Mouse (Mus musculus): ENCODE measurements around the gene Nsdhl. TPM values are rescaled to one million over a fixed set of nuclear protein-coding genes. Genes with fewer than 3 reads are reported as not detected.

Nsdhl gene
- polyA plus RNA-seq, 1 experiment from 2014 or later, result 32.3 TPM

- DNase-seq (ENCODE audit: low spot score), result no peak
- Histone ChIP-seq H3K4me3 (replicated peaks; ENCODE audit: low read depth, low read length) (no peak overlapping the region), H3K4me1 (replicated peaks; ENCODE audit: insufficient read depth, low read length) (no peaks in the 10 kb centered on the region), H3K9me3 (replicated peaks; ENCODE audit: low read length) (no peaks in the 10 kb centered on the region), H3K9ac (ENCODE audit: low read depth, low read length) (no peak overlapping the region), H3K27ac (no peak overlapping the region), H3K4me2 (ENCODE audit: low read length) (no peak overlapping the region), H3K27me3 (ENCODE audit: insufficient read depth, low read length) (no peaks in the 10 kb centered on the region), H3K36me3 (ENCODE audit: insufficient read depth, low read length) (no peaks in the 10 kb centered on the region)
- ATAC-seq (replicated peaks; ENCODE audit: low FRiP score, low read depth), result no peak
- no peak for TF ChIP-seq CTCF (IDR thresholded peaks at IDR 0.05; ENCODE audit: low read depth)
- 76% methylated on average over 1 of the region's 1 CpGs for WGBS
These were observed 6.7 kb upstream of the Nsdhl start for GRCm38 (mm10) chrX:72911611-72912010.

- ATAC-seq (replicated peaks; ENCODE audit: low FRiP score, low read depth) (no peak), DNase-seq (ENCODE audit: low spot score) (no peak)
- H3K4me1 ChIP-seq (replicated peaks; ENCODE audit: insufficient read depth, low read length), result no peaks in the 10 kb centered on the region
- H3K36me3 ChIP-seq (ENCODE audit: insufficient read depth, low read length), result no peaks in the 10 kb centered on the region
- TF ChIP-seq CTCF (IDR thresholded peaks at IDR 0.05; ENCODE audit: low read depth), result no peak
- H3K9ac ChIP-seq (ENCODE audit: low read depth, low read length), result peak overlapping the region; percentile 38; the same call in 1 of the 2 replicates
- H3K27me3 ChIP-seq (ENCODE audit: insufficient read depth, low read length), result no peaks in the 10 kb centered on the region
- no peak overlapping the region for H3K27ac ChIP-seq
- H3K9me3 ChIP-seq (replicated peaks; ENCODE audit: low read length), result no peaks in the 10 kb centered on the region
- peak overlapping the region; percentile 63 for H3K4me2 ChIP-seq (ENCODE audit: low read length)
- 22% methylated on average over 6 of the region's 6 CpGs for WGBS
- H3K4me3 ChIP-seq (replicated peaks; ENCODE audit: low read depth, low read length), result peak overlapping the region; percentile 44
These were observed 314 bp downstream of the Nsdhl start for GRCm38 (mm10) chrX:72918682-72919059.

GRCm38 (mm10) chrX:72921391-72921790 is 3.0 kb downstream of the Nsdhl start:
- H3K27me3 ChIP-seq (ENCODE audit: insufficient read depth, low read length), result no peaks in the 10 kb centered on the region
- no peaks in the 10 kb centered on the region for H3K9me3 ChIP-seq (replicated peaks; ENCODE audit: low read length)
- 72% methylated on average over 2 of the region's 2 CpGs for WGBS
- DNase-seq (ENCODE audit: low spot score) (no peak), ATAC-seq (replicated peaks; ENCODE audit: low FRiP score, low read depth) (no peak)
- no peak overlapping the region for H3K4me3 ChIP-seq (replicated peaks; ENCODE audit: low read depth, low read length)
- no peaks in the 10 kb centered on the region for H3K4me1 ChIP-seq (replicated peaks; ENCODE audit: insufficient read depth, low read length)
- H3K4me2 ChIP-seq (ENCODE audit: low read length), result no peak overlapping the region
- no peak overlapping the region for H3K27ac ChIP-seq
- H3K36me3 ChIP-seq (ENCODE audit: insufficient read depth, low read length), result no peaks in the 10 kb centered on the region
- TF ChIP-seq CTCF (IDR thresholded peaks at IDR 0.05; ENCODE audit: low read depth), result no peak
- no peak overlapping the region for H3K9ac ChIP-seq (ENCODE audit: low read depth, low read length)

- peak; percentile 71 for ATAC-seq (replicated peaks; ENCODE audit: low FRiP score, low read depth)
- no peak for TF ChIP-seq CTCF (IDR thresholded peaks at IDR 0.05; ENCODE audit: low read depth)
These were observed 35.1 kb downstream of the Nsdhl start for GRCm38 (mm10) chrX:72953464-72953863.

GRCm38 (mm10) chrX:72956486-72956885 is 38.1 kb downstream of the Nsdhl start:
- H3K4me1 ChIP-seq (replicated peaks; ENCODE audit: insufficient read depth, low read length), result no peaks in the 10 kb centered on the region
- no peak overlapping the region for H3K4me3 ChIP-seq (replicated peaks; ENCODE audit: low read depth, low read length)
- H3K36me3 ChIP-seq (ENCODE audit: insufficient read depth, low read length), result no peaks in the 10 kb centered on the region
- 61% methylated on average over 4 of the region's 4 CpGs for WGBS
- H3K27me3 ChIP-seq (ENCODE audit: insufficient read depth, low read length), result no peaks in the 10 kb centered on the region
- no peak for TF ChIP-seq CTCF (IDR thresholded peaks at IDR 0.05; ENCODE audit: low read depth)
- no peak overlapping the region for H3K9ac ChIP-seq (ENCODE audit: low read depth, low read length)
- DNase-seq (ENCODE audit: low spot score), result peak; percentile 49
- peak; percentile 46; the same call in 1 of the 2 replicates for ATAC-seq (replicated peaks; ENCODE audit: low FRiP score, low read depth)
- H3K27ac ChIP-seq, result no peak overlapping the region
- no peaks in the 10 kb centered on the region for H3K9me3 ChIP-seq (replicated peaks; ENCODE audit: low read length)
- H3K4me2 ChIP-seq (ENCODE audit: low read length), result no peak overlapping the region

More at GRCm38 (mm10) chrX:72953464-72953863, 35.1 kb downstream of the Nsdhl start:
- H3K4me2 ChIP-seq (ENCODE audit: low read length), result no peak overlapping the region
- H3K27me3 ChIP-seq (ENCODE audit: insufficient read depth, low read length), result no peaks in the 10 kb centered on the region
- DNase-seq (ENCODE audit: low spot score), result peak; percentile 1
- 63% methylated on average over 4 of the region's 4 CpGs for WGBS
- H3K4me3 ChIP-seq (replicated peaks; ENCODE audit: low read depth, low read length), result no peak overlapping the region
- no peak overlapping the region for H3K9ac ChIP-seq (ENCODE audit: low read depth, low read length)
- no peak overlapping the region for H3K27ac ChIP-seq
- H3K36me3 ChIP-seq (ENCODE audit: insufficient read depth, low read length), result no peaks in the 10 kb centered on the region
- no peaks in the 10 kb centered on the region for H3K4me1 ChIP-seq (replicated peaks; ENCODE audit: insufficient read depth, low read length)
- H3K9me3 ChIP-seq (replicated peaks; ENCODE audit: low read length), result no peaks in the 10 kb centered on the region

- Histone ChIP-seq H3K9ac (ENCODE audit: low read depth, low read length) (no peak overlapping the region), H3K4me1 (replicated peaks; ENCODE audit: insufficient read depth, low read length) (no peaks in the 10 kb centered on the region), H3K9me3 (replicated peaks; ENCODE audit: low read length) (no peaks in the 10 kb centered on the region), H3K4me3 (replicated peaks; ENCODE audit: low read depth, low read length) (no peak overlapping the region), H3K4me2 (ENCODE audit: low read length) (no peak overlapping the region), H3K27me3 (ENCODE audit: insufficient read depth, low read length) (no peaks in the 10 kb centered on the region), H3K27ac (no peak overlapping the region), H3K36me3 (ENCODE audit: insufficient read depth, low read length) (no peaks in the 10 kb centered on the region)
- peak; percentile 55 for TF ChIP-seq CTCF (IDR thresholded peaks at IDR 0.05; ENCODE audit: low read depth)
- ATAC-seq (replicated peaks; ENCODE audit: low FRiP score, low read depth) (no peak), DNase-seq (ENCODE audit: low spot score) (peak; percentile 2)
- whole genome bisulfite sequencing, result 74% methylated on average over 4 of the region's 4 CpGs
These were observed 42.1 kb downstream of the Nsdhl start for GRCm38 (mm10) chrX:72960431-72960830.

GRCm38 (mm10) chrX:72961511-72961910 is 43.2 kb downstream of the Nsdhl start:
- DNase-seq (ENCODE audit: low spot score), result no peak
- H3K9me3 ChIP-seq (replicated peaks; ENCODE audit: low read length), result no peaks in the 10 kb centered on the region
- H3K4me3 ChIP-seq (replicated peaks; ENCODE audit: low read depth, low read length), result no peak overlapping the region
- no peak overlapping the region for H3K27ac ChIP-seq
- no peaks in the 10 kb centered on the region for H3K4me1 ChIP-seq (replicated peaks; ENCODE audit: insufficient read depth, low read length)
- no peak overlapping the region for H3K4me2 ChIP-seq (ENCODE audit: low read length)
- no peak overlapping the region for H3K9ac ChIP-seq (ENCODE audit: low read depth, low read length)
- no peak for ATAC-seq (replicated peaks; ENCODE audit: low FRiP score, low read depth)
- 62% methylated on average over 3 of the region's 3 CpGs for WGBS
- no peak for TF ChIP-seq CTCF (IDR thresholded peaks at IDR 0.05; ENCODE audit: low read depth)
- no peaks in the 10 kb centered on the region for H3K27me3 ChIP-seq (ENCODE audit: insufficient read depth, low read length)
- no peaks in the 10 kb centered on the region for H3K36me3 ChIP-seq (ENCODE audit: insufficient read depth, low read length)

Measured in kidney, postnatal 0 days (tissue).